Mouse (Mus musculus): ENCODE data around the gene Smyd5.
"Not testable (repeated sequence)": the region's sequence is repeated elsewhere in the genome, so short reads cannot be mapped to it uniquely, and the experiment has no call there.

Gene Smyd5

GRCm38 (mm10) chr6:85450140-85450539 lies 18.4 kb downstream of the Smyd5 start:
- DNase-seq (ENCODE audit: low spot score) = not testable (repeated sequence)

- peak; percentile 97 for DNase-seq (ENCODE audit: low spot score)
Measured at GRCm38 (mm10) chr6:85450697-85451663, 19.2 kb downstream of the Smyd5 start, which contains the start of gene Cct7. Cct7 (plus strand) TSS chr6:85451514.

- DNase-seq (ENCODE audit: low spot score) = peak; percentile 98
Measured at GRCm38 (mm10) chr6:85451664-85452410, 20.0 kb downstream of the Smyd5 start, which contains the start of gene Pradc1. Pradc1 (minus strand) TSS chr6:85451970.

- no peak for DNase-seq (ENCODE audit: low spot score)
Measured at GRCm38 (mm10) chr6:85452411-85452665, 20.5 kb downstream of the Smyd5 start.

GRCm38 (mm10) chr6:85452816-85453215 lies 21.0 kb downstream of the Smyd5 start:
- DNase-seq (ENCODE audit: low spot score) = no peak

GRCm38 (mm10) chr6:85459621-85460020 lies 27.8 kb downstream of the Smyd5 start:
- DNase-seq (ENCODE audit: low spot score) = no peak

GRCm38 (mm10) chr6:85465381-85465780 lies 33.6 kb downstream of the Smyd5 start:
- no peak for DNase-seq (ENCODE audit: low spot score)

- DNase-seq (ENCODE audit: low spot score) = no peak
Measured at GRCm38 (mm10) chr6:85469660-85470430, 38.1 kb downstream of the Smyd5 start.

- DNase-seq (ENCODE audit: low spot score) = no peak
Measured at GRCm38 (mm10) chr6:85471962-85472361, 40.2 kb downstream of the Smyd5 start.

GRCm38 (mm10) chr6:85472542-85472941 lies 40.8 kb downstream of the Smyd5 start:
- DNase-seq (ENCODE audit: low spot score) = no peak

- DNase-seq (ENCODE audit: low spot score) = no peak
Measured at GRCm38 (mm10) chr6:85475581-85475980, 43.8 kb downstream of the Smyd5 start.

- no peak for DNase-seq (ENCODE audit: low spot score)
Measured at GRCm38 (mm10) chr6:85477366-85477917, 45.7 kb downstream of the Smyd5 start.

- no peak for DNase-seq (ENCODE audit: low spot score)
Measured at GRCm38 (mm10) chr6:85478416-85478815, 46.6 kb downstream of the Smyd5 start.

- no peak for DNase-seq (ENCODE audit: low spot score)
Measured at GRCm38 (mm10) chr6:85479979-85480378, 48.2 kb downstream of the Smyd5 start.

GRCm38 (mm10) chr6:85480685-85481084 lies 48.9 kb downstream of the Smyd5 start:
- no peak for DNase-seq (ENCODE audit: low spot score)

- DNase-seq (ENCODE audit: low spot score) = no peak
Measured at GRCm38 (mm10) chr6:85483843-85484721, 52.3 kb downstream of the Smyd5 start.

GRCm38 (mm10) chr6:85485738-85486137 lies 53.9 kb downstream of the Smyd5 start:
- no peak for DNase-seq (ENCODE audit: low spot score)

GRCm38 (mm10) chr6:85488510-85488909 lies 56.7 kb downstream of the Smyd5 start:
- no peak for DNase-seq (ENCODE audit: low spot score)

GRCm38 (mm10) chr6:85489717-85490116 lies 57.9 kb downstream of the Smyd5 start:
- DNase-seq (ENCODE audit: low spot score) = no peak

- no peak for DNase-seq (ENCODE audit: low spot score)
Measured at GRCm38 (mm10) chr6:85490252-85490651, 58.5 kb downstream of the Smyd5 start.

- no peak for DNase-seq (ENCODE audit: low spot score)
Measured at GRCm38 (mm10) chr6:85491606-85492005, 59.8 kb downstream of the Smyd5 start.
